Mouse (Mus musculus): ENCODE measurements at regions not wholly inside any gene's neighbourhood (a gene's known extent, or its start where the extent isn't known, plus 50 kb on each side); places are given as distances from the start of the nearest gene placed in this dataset.
"Not testable (repeated sequence)": the region's sequence is repeated elsewhere in the genome, so short reads cannot be mapped to it uniquely, and the experiment has no call there.

DNA sequence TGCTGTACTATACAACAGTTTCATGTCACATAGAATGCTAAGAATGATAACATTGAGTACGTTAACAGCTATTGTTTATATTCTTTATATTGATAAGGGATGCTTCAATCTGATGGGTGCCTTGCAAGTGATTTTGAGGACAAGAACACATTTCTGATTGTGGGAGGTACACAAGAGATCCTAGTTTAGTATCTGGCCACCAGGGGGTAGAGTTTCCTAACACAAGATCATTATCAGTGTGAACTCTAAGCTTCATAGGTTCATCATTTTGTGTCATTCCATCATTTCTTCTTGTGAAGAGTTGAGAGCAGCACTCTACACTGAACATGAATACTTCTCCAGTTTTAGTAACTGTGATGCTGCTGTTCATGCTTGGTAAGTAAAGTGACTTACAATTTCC is 799.9 kb downstream of the Dad1 start:
- no peak overlapping the region for H3K9ac ChIP-seq (ENCODE audit: low read depth, poor library complexity, severe bottlenecking)
- no peaks in the 10 kb centered on the region for H3K27me3 ChIP-seq (ENCODE audit: control insufficient read depth, insufficient read depth, low read length, poor library complexity, severe bottlenecking)
- TF ChIP-seq POLR2A (IDR thresholded peaks at IDR 0.05; ENCODE audit: insufficient read depth, low read length): no peak
- TF ChIP-seq CTCF (IDR thresholded peaks at IDR 0.05; ENCODE audit: low read depth, low read length): no peak
- no peak for TF ChIP-seq EP300 (IDR thresholded peaks at IDR 0.05; ENCODE audit: insufficient read depth, low read depth, low read length)
- H3K4me3 ChIP-seq (ENCODE audit: low read depth, low read length): no peak overlapping the region
- no peaks in the 10 kb centered on the region for H3K4me1 ChIP-seq (ENCODE audit: control insufficient read depth, insufficient read depth, low read length)
- no peaks in the 10 kb centered on the region for H3K36me3 ChIP-seq (ENCODE audit: control insufficient read depth, insufficient read depth, low read length, poor library complexity, severe bottlenecking)
- no peaks in the 10 kb centered on the region for H3K9me3 ChIP-seq (replicated peaks; ENCODE audit: control insufficient read depth, insufficient read depth, low read length, poor library complexity, severe bottlenecking)
- H3K27ac ChIP-seq (ENCODE audit: insufficient read depth, low read length): no peak overlapping the region

DNA sequence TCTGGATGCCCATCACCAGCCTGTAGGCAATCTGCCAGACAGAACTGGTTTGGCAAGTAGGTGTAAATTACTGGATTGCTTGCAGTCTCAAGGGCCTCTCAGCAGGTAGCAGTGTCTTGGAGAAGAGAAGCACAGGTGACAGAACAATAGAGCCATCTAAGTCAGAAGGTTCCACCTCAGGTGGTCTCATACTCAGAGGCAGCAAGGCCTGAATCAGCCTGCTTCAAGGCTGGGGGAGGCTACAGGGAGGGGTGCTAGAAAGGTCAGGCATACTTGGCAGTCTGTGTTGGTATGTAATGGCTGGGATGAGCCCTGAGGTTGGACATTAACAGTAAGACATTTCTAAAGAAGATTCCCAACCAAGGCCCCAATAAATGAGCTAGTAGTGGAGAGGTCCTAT is 814.3 kb downstream of the Dad1 start:
- H3K27ac ChIP-seq (ENCODE audit: insufficient read depth, low read length); H3K4me1 ChIP-seq (ENCODE audit: control insufficient read depth, insufficient read depth, low read length); H3K9me3 ChIP-seq (replicated peaks; ENCODE audit: control insufficient read depth, insufficient read depth, low read length, poor library complexity, severe bottlenecking); H3K9ac ChIP-seq (ENCODE audit: low read depth, poor library complexity, severe bottlenecking); H3K27me3 ChIP-seq (ENCODE audit: control insufficient read depth, insufficient read depth, low read length, poor library complexity, severe bottlenecking); H3K4me3 ChIP-seq (ENCODE audit: low read depth, low read length); H3K36me3 ChIP-seq (ENCODE audit: control insufficient read depth, insufficient read depth, low read length, poor library complexity, severe bottlenecking): not testable (repeated sequence)
- 0 out of 2 replicates have a peak, but pooled peaks have one; percentile 45 for TF ChIP-seq EP300 (IDR thresholded peaks at IDR 0.05; ENCODE audit: insufficient read depth, low read depth, low read length)

DNA sequence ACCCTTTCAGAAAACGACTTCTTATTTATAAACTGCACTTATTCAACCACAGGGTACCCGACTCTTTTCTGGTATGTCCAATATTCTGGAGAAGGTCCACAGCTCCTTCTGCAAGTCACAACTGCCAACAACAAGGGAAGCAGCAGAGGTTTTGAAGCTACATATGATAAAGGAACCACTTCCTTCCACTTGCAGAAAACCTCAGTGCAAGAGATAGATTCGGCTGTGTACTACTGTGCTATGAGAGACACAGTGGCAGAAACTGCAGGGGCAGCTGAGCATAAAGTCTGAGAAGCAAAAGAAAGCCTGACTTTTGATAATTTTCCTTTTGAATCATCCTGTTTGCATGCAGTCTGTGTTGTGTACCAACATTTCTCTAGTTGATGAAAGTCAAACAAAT is 823.8 kb downstream of the Dad1 start:
- H3K36me3 ChIP-seq (ENCODE audit: control insufficient read depth, insufficient read depth, low read length, poor library complexity, severe bottlenecking); H3K4me3 ChIP-seq (ENCODE audit: low read depth, low read length); H3K27me3 ChIP-seq (ENCODE audit: control insufficient read depth, insufficient read depth, low read length, poor library complexity, severe bottlenecking); H3K9me3 ChIP-seq (replicated peaks; ENCODE audit: control insufficient read depth, insufficient read depth, low read length, poor library complexity, severe bottlenecking); H3K9ac ChIP-seq (ENCODE audit: low read depth, poor library complexity, severe bottlenecking); H3K27ac ChIP-seq (ENCODE audit: insufficient read depth, low read length); H3K4me1 ChIP-seq (ENCODE audit: control insufficient read depth, insufficient read depth, low read length): not testable (repeated sequence)

DNA sequence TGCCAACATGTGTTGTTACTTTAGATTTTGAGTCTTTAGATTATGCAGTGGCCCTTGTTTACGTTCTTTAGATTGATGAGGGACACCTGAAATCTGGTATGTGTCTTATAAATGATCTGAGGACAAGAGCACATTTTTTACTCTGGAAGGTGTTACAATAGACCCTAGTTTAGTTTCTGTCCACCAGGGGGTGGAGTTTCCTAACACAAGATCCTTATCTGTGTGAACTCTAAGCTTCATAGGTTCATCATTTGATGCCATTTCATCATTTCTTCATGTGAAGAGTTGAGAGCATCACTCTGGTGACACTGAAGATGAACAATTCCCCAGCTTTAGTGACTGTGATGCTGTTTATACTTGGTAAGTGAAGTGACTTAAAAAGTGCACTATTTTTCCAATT is 825.5 kb downstream of the Dad1 start:
- not testable (repeated sequence) for H3K4me3 ChIP-seq (ENCODE audit: low read depth, low read length); H3K4me1 ChIP-seq (ENCODE audit: control insufficient read depth, insufficient read depth, low read length); H3K36me3 ChIP-seq (ENCODE audit: control insufficient read depth, insufficient read depth, low read length, poor library complexity, severe bottlenecking); H3K9me3 ChIP-seq (replicated peaks; ENCODE audit: control insufficient read depth, insufficient read depth, low read length, poor library complexity, severe bottlenecking); H3K27me3 ChIP-seq (ENCODE audit: control insufficient read depth, insufficient read depth, low read length, poor library complexity, severe bottlenecking); H3K27ac ChIP-seq (ENCODE audit: insufficient read depth, low read length); H3K9ac ChIP-seq (ENCODE audit: low read depth, poor library complexity, severe bottlenecking)

DNA sequence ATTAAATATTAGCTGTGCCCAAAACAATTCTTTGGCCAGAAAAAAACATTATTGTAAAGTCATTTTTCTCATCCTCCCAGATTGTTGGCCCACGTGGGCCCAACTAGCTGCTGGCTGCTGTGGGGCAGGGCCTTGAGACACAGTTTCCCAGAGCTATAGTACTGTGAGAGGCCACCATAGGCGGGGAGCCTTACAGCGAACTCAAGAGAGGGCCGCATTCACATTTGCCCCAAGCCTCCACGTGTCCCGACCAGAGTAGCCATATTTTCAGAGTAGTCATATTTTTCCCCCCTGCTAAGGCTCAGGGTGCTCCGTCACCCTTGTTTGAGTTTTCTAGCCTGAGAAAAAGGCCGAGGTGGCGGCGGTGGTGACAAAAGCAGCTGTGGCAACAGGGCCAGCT is 826.3 kb downstream of the Dad1 start:
- H3K27me3 ChIP-seq (ENCODE audit: control insufficient read depth, insufficient read depth, low read length, poor library complexity, severe bottlenecking); H3K4me1 ChIP-seq (ENCODE audit: control insufficient read depth, insufficient read depth, low read length); H3K36me3 ChIP-seq (ENCODE audit: control insufficient read depth, insufficient read depth, low read length, poor library complexity, severe bottlenecking); H3K27ac ChIP-seq (ENCODE audit: insufficient read depth, low read length); H3K9ac ChIP-seq (ENCODE audit: low read depth, poor library complexity, severe bottlenecking); H3K4me3 ChIP-seq (ENCODE audit: low read depth, low read length); H3K9me3 ChIP-seq (replicated peaks; ENCODE audit: control insufficient read depth, insufficient read depth, low read length, poor library complexity, severe bottlenecking): not testable (repeated sequence)

DNA sequence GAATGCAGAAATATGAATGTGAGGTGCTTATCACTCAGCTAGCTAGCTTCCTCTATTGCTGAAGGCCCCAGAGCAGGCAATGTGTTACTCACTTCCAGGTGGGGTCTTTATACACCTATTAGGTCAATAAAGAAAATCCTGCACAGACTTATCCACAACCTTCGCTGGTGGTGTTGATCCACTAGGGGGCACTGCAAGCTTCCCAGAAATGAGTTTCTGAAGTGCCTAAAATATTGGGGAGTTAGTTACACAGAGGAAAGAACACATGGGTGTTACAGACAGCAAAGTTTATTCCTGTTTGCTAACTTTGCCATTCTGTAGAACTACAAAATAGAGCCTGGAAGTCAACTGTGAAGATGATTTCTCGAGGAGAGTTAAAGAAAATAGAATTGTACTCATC is 836.9 kb downstream of the Dad1 start:
- not testable (repeated sequence) for H3K4me1 ChIP-seq (ENCODE audit: control insufficient read depth, insufficient read depth, low read length); H3K27ac ChIP-seq (ENCODE audit: insufficient read depth, low read length); H3K36me3 ChIP-seq (ENCODE audit: control insufficient read depth, insufficient read depth, low read length, poor library complexity, severe bottlenecking); H3K27me3 ChIP-seq (ENCODE audit: control insufficient read depth, insufficient read depth, low read length, poor library complexity, severe bottlenecking); H3K4me3 ChIP-seq (ENCODE audit: low read depth, low read length); H3K9me3 ChIP-seq (replicated peaks; ENCODE audit: control insufficient read depth, insufficient read depth, low read length, poor library complexity, severe bottlenecking); H3K9ac ChIP-seq (ENCODE audit: low read depth, poor library complexity, severe bottlenecking)

DNA sequence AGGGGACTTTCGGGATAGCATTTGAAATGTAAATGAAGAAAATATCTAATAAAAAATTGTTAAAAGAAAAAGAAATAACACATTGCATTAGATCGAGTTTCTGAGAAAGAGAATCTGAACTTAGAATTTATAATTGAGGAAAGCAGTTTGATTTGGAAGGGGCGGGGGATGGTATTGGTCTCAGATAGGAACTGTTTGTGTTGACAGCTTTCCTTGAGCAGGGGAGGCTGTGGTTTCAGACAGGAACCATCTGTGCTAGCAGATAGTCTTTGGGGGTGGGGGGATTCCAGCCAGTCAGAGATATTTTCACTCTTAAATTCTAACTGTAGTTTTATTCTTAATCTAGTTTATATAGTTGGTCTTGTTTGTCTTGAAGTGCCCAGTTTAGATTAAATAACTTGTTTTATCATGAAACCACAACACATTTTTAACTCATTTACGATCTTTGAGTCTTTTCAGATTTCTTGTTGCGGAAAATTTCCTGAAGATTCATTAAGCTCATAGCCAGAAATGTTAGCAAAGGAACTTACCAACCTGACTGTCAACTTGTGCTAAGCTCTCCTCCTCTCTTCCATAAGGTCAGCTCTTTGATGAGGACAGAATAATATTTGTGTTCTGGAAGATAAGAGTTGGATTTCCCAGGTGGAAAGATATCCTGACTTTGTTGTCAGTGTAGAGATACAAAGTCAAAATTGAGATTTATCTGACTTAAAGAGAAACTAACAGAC is 846.2 kb downstream of the Dad1 start:
- not testable (repeated sequence) for H3K27me3 ChIP-seq (ENCODE audit: control insufficient read depth, insufficient read depth, low read length, poor library complexity, severe bottlenecking); H3K27ac ChIP-seq (ENCODE audit: insufficient read depth, low read length); H3K36me3 ChIP-seq (ENCODE audit: control insufficient read depth, insufficient read depth, low read length, poor library complexity, severe bottlenecking); H3K4me3 ChIP-seq (ENCODE audit: low read depth, low read length); H3K4me1 ChIP-seq (ENCODE audit: control insufficient read depth, insufficient read depth, low read length); H3K9ac ChIP-seq (ENCODE audit: low read depth, poor library complexity, severe bottlenecking); H3K9me3 ChIP-seq (replicated peaks; ENCODE audit: control insufficient read depth, insufficient read depth, low read length, poor library complexity, severe bottlenecking)

DNA sequence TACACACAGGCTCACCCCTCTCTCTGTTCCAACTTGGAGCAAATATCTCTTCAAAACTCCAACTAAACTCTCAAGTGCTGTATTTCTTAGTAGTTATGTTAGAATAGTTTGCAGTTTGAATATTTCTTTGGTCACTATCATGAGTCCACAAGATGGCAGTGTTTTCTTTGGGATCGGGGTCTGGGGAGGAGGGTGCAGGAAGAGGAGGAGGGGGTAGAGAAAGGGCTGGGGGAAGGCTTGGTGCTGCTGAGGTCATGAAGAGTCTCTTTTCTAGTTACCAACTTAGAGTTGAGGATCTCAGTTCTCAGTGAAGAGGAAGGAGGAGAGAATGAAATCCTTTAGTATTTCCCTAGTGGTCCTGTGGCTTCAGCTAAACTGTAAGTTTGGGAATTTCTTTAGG is 863.6 kb downstream of the Dad1 start:
- not testable (repeated sequence) for H3K4me1 ChIP-seq (ENCODE audit: control insufficient read depth, insufficient read depth, low read length)

DNA sequence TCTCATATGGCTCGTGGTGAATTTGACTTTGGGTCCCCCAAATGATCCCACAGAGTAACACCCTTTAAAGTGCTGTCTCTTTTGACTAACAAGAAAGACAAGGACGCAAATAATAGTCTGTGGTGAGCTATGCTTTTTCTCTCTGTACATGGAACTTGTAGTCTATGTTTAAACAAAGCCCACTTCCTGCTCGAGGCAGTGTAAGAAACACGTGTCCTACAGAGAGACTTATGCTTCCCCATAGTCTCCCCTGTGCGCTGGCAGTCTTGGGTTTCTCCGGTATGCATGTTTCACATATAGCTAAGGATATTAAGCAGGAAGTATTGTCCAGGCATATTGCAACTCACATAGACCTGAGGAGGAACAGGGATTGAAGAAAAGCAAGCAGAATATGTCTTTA is 879.0 kb upstream of the Olfr1507 start:
- H3K27me3 ChIP-seq (ENCODE audit: control insufficient read depth, insufficient read depth, low read length, poor library complexity, severe bottlenecking); H3K27ac ChIP-seq (ENCODE audit: insufficient read depth, low read length); H3K4me3 ChIP-seq (ENCODE audit: low read depth, low read length); H3K4me1 ChIP-seq (ENCODE audit: control insufficient read depth, insufficient read depth, low read length); H3K9ac ChIP-seq (ENCODE audit: low read depth, poor library complexity, severe bottlenecking); H3K36me3 ChIP-seq (ENCODE audit: control insufficient read depth, insufficient read depth, low read length, poor library complexity, severe bottlenecking); H3K9me3 ChIP-seq (replicated peaks; ENCODE audit: control insufficient read depth, insufficient read depth, low read length, poor library complexity, severe bottlenecking): not testable (repeated sequence)

More for the DNA sequence above, 863.6 kb downstream of the Dad1 start:
- not testable (repeated sequence) for H3K4me3 ChIP-seq (ENCODE audit: low read depth, low read length); H3K27me3 ChIP-seq (ENCODE audit: control insufficient read depth, insufficient read depth, low read length, poor library complexity, severe bottlenecking); H3K9ac ChIP-seq (ENCODE audit: low read depth, poor library complexity, severe bottlenecking); H3K27ac ChIP-seq (ENCODE audit: insufficient read depth, low read length); H3K9me3 ChIP-seq (replicated peaks; ENCODE audit: control insufficient read depth, insufficient read depth, low read length, poor library complexity, severe bottlenecking); H3K36me3 ChIP-seq (ENCODE audit: control insufficient read depth, insufficient read depth, low read length, poor library complexity, severe bottlenecking)
